Mouse (Mus musculus) hindbrain, embryonic 13.5 days (tissue): ENCODE data around the gene Abcc10. TPM values are rescaled to one million over a fixed set of nuclear protein-coding genes. Genes with fewer than 3 reads are reported as not detected.

ENCODE experiments used
- ATAC-seq: fragments of 200-750 bp; cut with Nextera tagmentation; 2 replicates; pipeline ENCODE4 v1.8.0; 2017; ENCODE audit warnings: moderate TSS enrichment; ENCODE audit not compliant: low FRiP score
- H3K27ac ChIP-seq: fragments of 300-500 bp; sonication (generic); 2 replicates; pipeline ENCODE4 v1.5.1; 2015; ENCODE audit warnings: inconsistent platforms, mild to moderate bottlenecking, moderate library complexity
- H3K27me3 ChIP-seq: fragments of 300-500 bp; sonication (generic); 2 replicates; pipeline ENCODE4 v1.6.1; 2015; ENCODE audit warnings: mild to moderate bottlenecking, inconsistent platforms
- H3K36me3 ChIP-seq: fragments of 300-500 bp; sonication (generic); 2 replicates; pipeline ENCODE4 v1.6.1; 2015; ENCODE audit warnings: mild to moderate bottlenecking, inconsistent platforms
- H3K4me1 ChIP-seq: fragments of 300-500 bp; sonication (generic); replicated peaks from 2 replicates; pipeline ENCODE4 v1.6.1; 2015; ENCODE audit warnings: inconsistent platforms
- H3K4me2 ChIP-seq: fragments of 300-500 bp; sonication (generic); 2 replicates; pipeline ENCODE4 v1.6.1; 2015; ENCODE audit warnings: inconsistent platforms, mild to moderate bottlenecking, moderate library complexity
- H3K4me3 ChIP-seq: fragments of 300-500 bp; sonication (generic); 2 replicates; pipeline ENCODE4 v1.5.1; 2015; ENCODE audit warnings: mild to moderate bottlenecking, inconsistent platforms
- H3K9ac ChIP-seq: fragments of 300-500 bp; sonication (generic); 2 replicates; pipeline ENCODE4 v1.6.1; 2015; ENCODE audit warnings: mild to moderate bottlenecking, inconsistent platforms
- H3K9me3 ChIP-seq: fragments of 300-500 bp; sonication (generic); 2 replicates; pipeline ENCODE4 v1.6.1; 2016; ENCODE audit warnings: inconsistent platforms
- WGBS: fragments of 180-500 bp; shearing (Covaris S2); methylation state at CpG from one replicate; pipeline ENCODE4 v1.1.7; 2015; 5-methylcytosine and 5-hydroxymethylcytosine counted together
- polyA plus RNA-seq: library from polyadenylated mRNA; unstranded; fragments of >200 nt; fragmentation: Nextera tagmentation; extraction: Ambion mirVana; gene quantifications from 2 replicates; pipeline ENCODE4 v1.2.1, GENCODE M21; 2015

Gene Abcc10
- polyA plus RNA-seq, 1 experiment from 2014 or later, result 8.9 TPM

DNA sequence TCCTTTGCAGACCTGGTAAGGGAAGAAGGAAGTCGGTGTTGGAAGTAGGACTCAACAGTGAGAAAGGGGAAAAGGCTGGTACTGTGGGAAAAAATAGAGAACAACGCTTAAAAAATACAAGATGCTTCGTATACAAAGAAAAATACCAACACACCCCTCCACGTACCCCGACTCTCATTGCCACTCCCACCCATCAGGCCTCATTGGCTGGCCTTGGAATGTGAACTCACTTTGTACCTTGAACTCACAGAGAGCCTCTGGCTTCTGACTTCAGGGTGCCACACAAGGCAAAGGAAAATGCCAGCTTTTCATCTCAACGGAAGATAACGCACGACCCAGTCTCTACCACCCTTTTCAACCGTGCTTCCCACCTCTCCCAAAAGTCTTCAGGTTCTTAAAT is 45.0 kb downstream of the Abcc10 start:
- Histone ChIP-seq H3K4me2 (peak overlapping the region; percentile 87), H3K4me1 (peaks cover 32% of the 10 kb centered on the region), H3K9ac (0 out of 2 replicates have a peak overlapping the region, but pooled peaks have one; percentile 46), H3K27me3 (no peaks in the 10 kb centered on the region), H3K27ac (peak overlapping the region; percentile 81; the same call in 1 of the 2 replicates), H3K4me3 (peak overlapping the region; percentile 61), H3K9me3 (no peaks in the 10 kb centered on the region), H3K36me3 (peaks cover 12% of the 10 kb centered on the region)
- ATAC-seq, result peak; percentile 60; the same call in 1 of the 2 replicates
- WGBS, result 23% methylated on average over 9 of the region's 9 CpGs

DNA sequence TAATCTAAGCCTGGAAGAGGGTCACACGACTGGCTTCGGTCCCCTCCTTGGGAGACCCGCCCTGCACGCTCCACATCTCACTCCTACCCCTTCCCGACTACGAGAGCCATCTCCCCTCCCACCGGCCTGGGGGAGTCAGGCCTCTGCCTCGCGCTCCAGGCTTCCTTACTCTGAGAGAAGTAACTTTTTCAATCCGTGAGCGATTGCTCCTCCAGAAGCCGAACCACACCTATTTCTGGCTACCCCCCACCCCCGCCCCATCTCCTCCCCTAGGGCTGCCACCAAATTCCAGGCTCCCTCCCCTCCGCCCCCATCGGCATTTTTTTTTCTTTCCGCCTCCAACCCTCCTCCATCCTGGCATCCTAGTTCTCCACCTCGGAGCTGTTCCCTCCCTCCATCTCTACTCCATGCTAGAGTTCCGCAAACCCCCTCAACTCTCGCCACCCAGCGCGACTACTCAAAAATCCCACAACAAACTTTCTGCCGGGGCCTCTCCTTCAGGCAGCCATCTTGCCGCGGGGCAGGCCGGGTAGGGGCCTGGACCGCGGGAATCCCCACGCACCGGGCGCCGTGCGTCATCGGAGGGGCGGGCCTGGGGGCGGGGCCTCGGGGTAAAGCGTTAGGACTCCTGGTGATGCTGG is 45.5 kb downstream of the Abcc10 start, which contains the start of gene Tjap1:
Tjap1 (minus strand) TSS at position 544 of the 641 bp plus-strand sequence.
- peaks cover 16% of the 10 kb centered on the region for H3K36me3 ChIP-seq
- H3K9me3 ChIP-seq, result no peaks in the 10 kb centered on the region
- peak; percentile 96 for ATAC-seq
- peak within 1 kb of the TSS; percentile 87 for H3K4me2 ChIP-seq
- H3K4me1 ChIP-seq, result peaks cover 27% of the 10 kb centered on the region
- H3K27me3 ChIP-seq, result no peaks in the 10 kb centered on the region
- peak within 1 kb of the TSS; percentile 61 for H3K4me3 ChIP-seq
- H3K27ac ChIP-seq, result peak within 1 kb of the TSS; percentile 81
- peak within 1 kb of the TSS; percentile 78 for H3K9ac ChIP-seq
- under 1% methylated on average over 36 of the region's 37 CpGs for WGBS

DNA sequence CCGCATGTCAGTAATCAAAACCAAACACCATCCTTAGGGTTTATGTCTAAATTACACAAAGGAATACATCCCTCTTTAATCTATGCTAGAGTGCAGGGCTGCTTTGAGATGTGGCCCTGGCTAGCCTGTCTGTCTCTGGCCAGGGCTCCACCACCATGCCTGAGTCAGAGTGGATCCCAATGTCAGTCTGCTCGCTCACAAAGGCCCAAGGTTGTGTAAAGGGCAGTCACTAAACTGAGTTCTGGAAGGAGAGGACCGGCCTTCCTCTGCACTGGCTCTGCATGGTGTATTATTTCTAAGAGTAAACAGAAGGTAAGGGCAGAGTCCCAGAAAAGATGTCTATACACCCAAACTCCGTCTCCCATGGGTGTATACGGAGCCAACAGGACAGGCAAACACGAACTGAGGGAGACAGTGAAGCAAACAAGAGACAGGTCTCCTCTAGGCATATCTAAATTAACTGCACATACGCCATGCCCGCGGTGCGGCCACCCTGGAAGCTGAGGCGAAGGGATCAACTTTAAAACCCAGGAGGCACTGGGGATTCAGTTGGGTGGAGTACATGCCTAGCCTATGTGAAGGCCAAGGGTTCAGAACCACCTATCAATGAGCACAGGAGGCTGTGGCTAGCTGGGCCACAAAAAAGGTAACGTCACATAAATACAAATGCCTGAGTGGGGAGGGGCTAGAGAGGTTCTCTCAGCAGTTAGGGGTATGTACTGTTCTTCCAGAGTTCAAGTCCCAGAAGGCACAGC is 50.0 kb downstream of the Abcc10 start:
- no peak overlapping the region for H3K4me2 ChIP-seq
- H3K27me3 ChIP-seq, result no peaks in the 10 kb centered on the region
- H3K9me3 ChIP-seq, result no peaks in the 10 kb centered on the region
- peaks cover 21% of the 10 kb centered on the region for H3K4me1 ChIP-seq
- ATAC-seq, result no peak
- peaks cover 32% of the 10 kb centered on the region for H3K36me3 ChIP-seq
- no peak overlapping the region for H3K27ac ChIP-seq
- H3K4me3 ChIP-seq, result no peak overlapping the region
- WGBS, result 88% methylated on average over 12 of the region's 12 CpGs
- H3K9ac ChIP-seq, result no peak overlapping the region

DNA sequence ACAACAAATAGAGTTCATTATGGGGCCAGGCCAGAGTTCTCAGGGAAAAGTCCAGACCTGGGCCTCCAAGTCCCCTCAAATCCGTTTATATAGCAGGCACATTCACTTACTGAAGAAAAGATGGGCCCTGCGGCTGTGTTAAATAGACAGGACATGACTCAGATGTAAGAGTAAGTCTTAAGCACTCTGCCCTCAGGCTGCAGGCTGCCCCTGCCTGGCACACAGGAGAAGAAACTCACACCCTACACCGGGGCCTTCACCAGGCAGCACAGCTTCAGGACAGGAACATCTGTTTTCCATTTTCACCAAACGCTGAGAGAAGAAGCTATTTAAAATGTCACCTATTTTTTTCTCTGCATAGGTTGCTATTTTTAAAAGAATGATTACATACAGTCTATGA is 50.6 kb downstream of the Abcc10 start:
- peaks cover 19% of the 10 kb centered on the region for H3K4me1 ChIP-seq
- H3K36me3 ChIP-seq, result peaks cover 32% of the 10 kb centered on the region
- no peak overlapping the region for H3K4me3 ChIP-seq
- 84% methylated on average over 4 of the region's 4 CpGs for WGBS
- no peak overlapping the region for H3K4me2 ChIP-seq
- no peak overlapping the region for H3K9ac ChIP-seq
- H3K27me3 ChIP-seq, result no peaks in the 10 kb centered on the region
- no peaks in the 10 kb centered on the region for H3K9me3 ChIP-seq
- ATAC-seq, result no peak
- H3K27ac ChIP-seq, result no peak overlapping the region

DNA sequence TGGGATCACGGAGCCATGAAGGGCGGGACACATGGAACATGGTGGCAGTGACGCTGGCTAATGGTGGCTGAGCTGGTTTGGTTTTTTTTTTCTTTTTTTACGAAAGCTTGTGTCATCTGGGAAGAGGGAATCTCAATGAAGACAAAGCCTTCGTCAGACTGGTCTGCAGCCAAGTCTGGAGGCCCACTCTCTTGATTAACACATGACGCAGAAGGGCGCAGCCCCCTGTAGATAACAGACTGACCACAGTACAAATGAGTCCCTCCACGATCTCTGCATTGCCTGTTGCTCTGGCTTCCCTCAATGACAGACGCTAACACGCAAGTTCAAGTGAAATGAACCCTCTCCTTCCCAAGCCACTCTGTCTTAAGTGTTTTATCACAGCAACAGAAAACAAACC is 52.6 kb downstream of the Abcc10 start:
- Histone ChIP-seq H3K36me3 (peaks cover 45% of the 10 kb centered on the region), H3K4me2 (no peak overlapping the region), H3K4me1 (0 out of 2 replicates have a peak, but pooled peaks cover 3% of the 10 kb centered on the region), H3K9me3 (no peaks in the 10 kb centered on the region), H3K27me3 (no peaks in the 10 kb centered on the region), H3K9ac (no peak overlapping the region), H3K4me3 (no peak overlapping the region), H3K27ac (no peak overlapping the region)
- 90% methylated on average over 10 of the region's 10 CpGs for WGBS
- ATAC-seq, result no peak

DNA sequence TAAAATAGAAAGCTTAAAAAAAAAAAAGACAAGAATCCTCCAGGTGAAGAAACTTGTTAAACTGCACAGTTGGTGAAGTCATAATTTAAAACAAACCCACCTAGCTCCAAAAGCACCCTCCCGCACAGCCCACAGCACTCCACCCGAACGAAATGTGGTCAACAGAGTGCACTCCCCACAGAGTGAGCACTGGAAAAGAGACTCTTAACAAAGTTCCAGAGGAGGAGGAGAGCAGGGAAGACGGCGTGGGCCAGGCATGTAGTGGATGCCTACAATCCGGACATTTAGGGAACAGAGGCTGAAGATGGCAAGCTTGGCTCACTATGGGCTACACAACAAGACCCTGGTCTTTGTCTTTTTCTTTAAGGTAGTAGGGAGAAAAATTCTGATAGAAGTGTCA is 53.1 kb downstream of the Abcc10 start:
- H3K9ac ChIP-seq, result no peak overlapping the region
- WGBS, result 87% methylated on average over 6 of the region's 6 CpGs

DNA sequence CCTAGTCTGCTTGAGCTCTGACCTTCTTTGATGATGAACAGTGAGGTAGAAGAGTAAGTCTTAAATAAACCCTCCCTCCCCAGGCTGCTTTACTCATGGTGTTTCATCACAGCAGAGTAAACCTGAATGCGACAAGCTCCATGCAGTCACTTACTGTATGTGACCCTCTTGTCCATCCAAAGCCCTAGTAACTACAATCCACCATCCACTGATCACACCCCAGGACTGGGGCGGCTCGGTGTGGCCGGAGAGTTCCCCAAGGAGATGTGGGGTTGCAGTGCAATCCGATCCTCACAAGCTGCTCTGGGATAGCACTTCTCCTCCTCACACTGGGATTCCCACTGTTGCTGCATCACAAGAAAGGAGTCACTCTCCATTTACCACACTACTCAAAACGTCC is 53.7 kb downstream of the Abcc10 start:
- Histone ChIP-seq H3K4me2 (no peak overlapping the region), H3K27me3 (no peaks in the 10 kb centered on the region), H3K36me3 (peaks cover 53% of the 10 kb centered on the region), H3K4me1 (0 out of 2 replicates have a peak, but pooled peaks cover 3% of the 10 kb centered on the region), H3K9ac (0 out of 2 replicates have a peak overlapping the region, but pooled peaks have one; percentile 13), H3K27ac (no peak overlapping the region), H3K9me3 (no peaks in the 10 kb centered on the region), H3K4me3 (no peak overlapping the region)
- WGBS, result 71% methylated on average over 6 of the region's 6 CpGs
- no peak for ATAC-seq

More for the DNA sequence above, 53.1 kb downstream of the Abcc10 start:
- H3K27ac ChIP-seq, result no peak overlapping the region
- ATAC-seq, result no peak
- no peaks in the 10 kb centered on the region for H3K9me3 ChIP-seq
- H3K27me3 ChIP-seq, result no peaks in the 10 kb centered on the region
- H3K4me2 ChIP-seq, result no peak overlapping the region
- H3K4me1 ChIP-seq, result 0 out of 2 replicates have a peak, but pooled peaks cover 3% of the 10 kb centered on the region
- no peak overlapping the region for H3K4me3 ChIP-seq
- peaks cover 48% of the 10 kb centered on the region for H3K36me3 ChIP-seq

DNA sequence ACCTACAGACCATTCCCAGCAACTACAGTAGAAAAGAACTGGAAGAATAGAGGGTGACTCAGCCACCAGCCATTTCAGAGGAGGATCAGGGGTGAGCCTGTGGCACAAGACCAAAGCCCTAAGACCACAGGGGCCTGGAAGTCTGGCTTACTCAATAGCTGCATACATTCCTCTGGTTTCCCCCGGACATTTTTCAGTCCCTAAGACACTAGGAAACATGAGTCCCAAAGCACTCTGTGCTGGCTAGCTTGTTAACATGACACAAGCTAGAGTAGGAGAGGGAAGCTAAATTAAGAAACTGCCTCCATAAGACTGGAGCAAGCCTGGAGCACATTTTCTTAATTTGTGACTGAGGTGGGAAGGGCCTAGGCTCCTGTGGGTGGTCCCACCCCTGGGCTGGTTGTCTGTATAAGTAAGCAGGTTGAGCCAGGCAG is 54.3 kb downstream of the Abcc10 start:
- H3K9me3 ChIP-seq, result no peaks in the 10 kb centered on the region
- 79% methylated on average over 1 of the region's 1 CpGs for WGBS
- H3K36me3 ChIP-seq, result peaks cover 48% of the 10 kb centered on the region
- ATAC-seq, result no peak
- H3K27me3 ChIP-seq, result no peaks in the 10 kb centered on the region
- no peak overlapping the region for H3K4me2 ChIP-seq
- 0 out of 2 replicates have a peak, but pooled peaks cover 3% of the 10 kb centered on the region for H3K4me1 ChIP-seq
- H3K4me3 ChIP-seq, result no peak overlapping the region
- H3K27ac ChIP-seq, result no peak overlapping the region
- H3K9ac ChIP-seq, result no peak overlapping the region

DNA sequence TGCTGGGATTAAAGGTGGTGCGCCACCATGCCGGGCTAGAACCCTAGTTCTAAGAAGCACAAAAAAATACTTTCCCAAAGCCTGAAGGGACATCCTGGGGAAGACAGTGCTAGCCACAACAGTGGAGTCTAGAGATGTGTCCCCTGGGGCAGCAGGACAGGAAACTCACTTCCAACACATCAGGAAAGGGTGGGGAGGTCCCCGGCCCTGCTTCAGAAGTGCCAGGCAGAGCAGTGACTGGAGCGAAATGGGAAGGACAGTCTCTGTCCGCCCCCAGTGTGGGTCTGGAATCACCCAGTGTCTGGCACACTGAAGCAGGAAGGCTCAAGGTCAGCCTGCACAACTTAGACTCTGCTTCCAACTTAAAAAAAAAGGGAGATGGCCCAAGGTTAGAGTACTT is 55.5 kb downstream of the Abcc10 start:
- Histone ChIP-seq H3K36me3 (peaks cover 41% of the 10 kb centered on the region), H3K27me3 (no peaks in the 10 kb centered on the region), H3K4me3 (no peak overlapping the region), H3K9me3 (no peaks in the 10 kb centered on the region), H3K9ac (no peak overlapping the region), H3K4me1 (0 out of 2 replicates have a peak, but pooled peaks cover 3% of the 10 kb centered on the region), H3K27ac (no peak overlapping the region), H3K4me2 (no peak overlapping the region)
- no peak for ATAC-seq
- 92% methylated on average over 5 of the region's 5 CpGs for WGBS

DNA sequence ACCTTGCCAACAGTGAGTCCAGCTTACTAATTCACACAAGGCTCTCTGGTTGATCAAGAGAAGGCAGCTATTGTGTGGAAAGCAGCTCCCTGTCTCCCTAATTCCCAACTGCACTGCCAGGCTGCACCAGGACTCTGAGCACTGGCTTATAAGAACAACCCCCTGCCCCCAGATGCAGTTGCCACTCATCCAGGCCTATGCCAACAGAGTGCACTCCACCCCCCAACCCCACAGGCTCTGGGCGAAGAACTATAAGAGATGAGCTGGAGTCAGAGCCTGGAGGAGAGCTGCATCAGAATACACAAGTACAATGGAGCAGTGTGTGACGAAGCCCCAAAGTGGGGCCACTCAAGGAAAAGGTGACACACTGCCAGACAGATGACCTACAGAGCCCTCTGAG is 56.1 kb downstream of the Abcc10 start:
- Histone ChIP-seq H3K36me3 (peaks cover 36% of the 10 kb centered on the region), H3K9me3 (no peaks in the 10 kb centered on the region), H3K4me1 (0 out of 2 replicates have a peak, but pooled peaks cover 3% of the 10 kb centered on the region), H3K9ac (no peak overlapping the region), H3K4me3 (no peak overlapping the region), H3K4me2 (no peak overlapping the region), H3K27ac (no peak overlapping the region), H3K27me3 (no peaks in the 10 kb centered on the region)
- no peak for ATAC-seq
- whole genome bisulfite sequencing, result 84% methylated on average over 2 of the region's 2 CpGs

DNA sequence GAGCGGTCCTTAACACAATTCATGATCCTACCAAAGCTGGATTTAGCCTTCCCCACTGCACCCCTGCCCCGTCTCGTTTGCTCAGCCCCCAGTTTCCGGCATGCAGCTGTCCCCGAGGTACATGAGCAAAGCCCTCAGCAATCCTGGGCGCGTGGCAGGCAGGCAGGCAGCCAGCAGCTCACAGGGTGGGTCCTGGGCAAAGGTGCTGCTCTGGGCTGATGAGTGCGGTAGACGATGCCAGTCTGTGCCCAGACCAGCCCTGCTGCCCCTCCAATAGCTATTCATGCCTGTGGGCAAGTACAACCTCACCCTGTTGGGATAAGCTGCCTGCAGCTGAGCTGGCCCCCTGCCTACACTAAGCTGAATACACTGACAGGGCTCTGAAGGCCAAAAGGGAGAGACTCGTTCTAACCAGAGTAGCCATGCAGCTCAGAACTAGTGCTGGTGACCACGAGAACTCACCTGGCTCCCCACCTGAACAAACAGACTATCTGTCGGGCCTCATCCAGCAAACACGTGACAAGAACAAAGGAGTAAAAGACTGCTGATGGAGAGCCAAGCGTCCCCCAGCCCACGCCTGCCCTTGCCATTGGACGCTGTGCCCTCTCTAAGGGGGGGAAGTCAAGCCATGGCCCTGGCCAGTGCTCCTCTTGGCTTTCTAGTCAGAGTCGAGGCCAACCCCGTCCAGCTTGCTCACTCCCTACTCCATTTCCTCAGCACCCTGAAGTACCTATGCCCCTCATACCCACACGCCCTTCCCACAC is 58.2 kb downstream of the Abcc10 start:
- Histone ChIP-seq H3K9ac (peak overlapping the region; percentile 39), H3K4me3 (no peak overlapping the region), H3K27me3 (no peaks in the 10 kb centered on the region), H3K27ac (no peak overlapping the region), H3K4me1 (0 out of 2 replicates have a peak, but pooled peaks cover 5% of the 10 kb centered on the region), H3K4me2 (no peak overlapping the region), H3K36me3 (peaks cover 39% of the 10 kb centered on the region), H3K9me3 (no peaks in the 10 kb centered on the region)
- ATAC-seq, result no peak
- 87% methylated on average over 19 of the region's 19 CpGs for WGBS
